Mouse (Mus musculus): ENCODE data around the gene Timeless. TPM values are rescaled to one million over a fixed set of nuclear protein-coding genes. Genes with fewer than 3 reads are reported as not detected.
A peak's percentile ranks its signal among the peaks of the same experiment; 100 is the strongest.
"Not testable (repeated sequence)": the region's sequence is repeated elsewhere in the genome, so short reads cannot be mapped to it uniquely, and the experiment has no call there.

Gene Timeless
- polyA plus RNA-seq, 1 experiment = 5.1 TPM

GRCm38 (mm10) chr10:128283604-128284579, 52.0 kb downstream of the Timeless start:
- peak in 1 of 2 experiments; percentile 76 for DNase-seq (ENCODE audit: extremely low spot score in 1 of 2, low spot score in 1 of 2)

DNA sequence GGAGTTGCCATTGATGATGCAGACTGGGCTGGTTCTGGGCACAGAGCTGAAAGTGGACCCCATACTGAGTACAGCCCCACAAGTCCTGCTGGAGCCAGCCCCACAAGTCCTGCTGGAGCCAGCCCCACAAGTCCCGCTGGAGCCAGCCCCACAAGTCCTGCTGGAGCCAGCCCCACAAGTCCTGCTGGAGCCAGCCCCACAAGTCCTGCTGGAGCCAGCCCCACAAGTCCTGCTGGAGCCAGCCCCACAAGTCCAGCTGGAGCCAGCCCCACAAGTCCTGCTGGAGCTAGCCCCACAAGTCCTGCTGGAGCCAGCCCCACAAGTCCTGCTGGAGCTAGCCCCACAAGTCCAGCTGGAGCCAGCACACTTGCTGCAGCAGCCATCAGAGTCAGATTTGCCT, 58.7 kb downstream of the Timeless start:
- not testable (repeated sequence) for DNase-seq (ENCODE audit: extremely low spot score in 1 of 2, low spot score in 1 of 2)

DNA sequence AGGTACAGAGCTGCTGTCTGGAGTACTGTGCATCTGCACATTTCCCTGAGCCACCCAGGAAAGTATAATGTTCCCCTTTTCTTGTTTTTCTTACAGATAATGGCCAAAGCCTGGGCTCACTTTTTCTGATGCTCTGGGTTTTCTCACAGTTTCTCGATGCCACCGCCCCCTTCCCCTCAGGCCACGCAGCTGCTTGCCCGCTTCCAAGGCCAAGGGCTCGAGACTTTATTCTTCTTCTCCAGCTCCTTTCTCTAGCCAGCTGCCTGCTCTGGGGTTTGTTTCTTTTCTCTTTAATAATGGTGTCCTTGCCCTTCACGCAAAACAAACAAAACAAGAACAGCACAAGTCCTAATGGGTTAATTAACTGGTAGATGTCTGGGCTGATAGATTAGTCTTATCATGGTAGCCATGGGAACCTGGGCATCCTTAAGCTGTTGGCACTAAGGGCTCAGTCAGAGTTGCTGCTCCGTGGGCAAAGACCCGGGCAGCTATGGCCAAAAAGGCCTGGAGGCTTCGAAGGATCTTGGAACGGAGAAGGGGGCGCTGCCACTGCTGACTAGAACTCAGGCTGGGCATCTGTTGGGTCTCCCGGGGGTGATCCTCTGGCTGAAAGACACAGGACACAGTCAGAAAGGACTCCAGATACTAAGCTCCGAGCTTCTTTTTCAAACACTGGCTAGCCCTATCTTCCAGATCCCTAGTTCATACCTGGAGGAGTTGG, 64.7 kb downstream of the Timeless start:
- DNase-seq (ENCODE audit: extremely low spot score in 1 of 2, low spot score in 1 of 2) = no peak

- DNase-seq (ENCODE audit: extremely low spot score in 1 of 2, low spot score in 1 of 2) = no peak
Observed at GRCm38 (mm10) chr10:128297221-128297620, 65.4 kb downstream of the Timeless start.

DNA sequence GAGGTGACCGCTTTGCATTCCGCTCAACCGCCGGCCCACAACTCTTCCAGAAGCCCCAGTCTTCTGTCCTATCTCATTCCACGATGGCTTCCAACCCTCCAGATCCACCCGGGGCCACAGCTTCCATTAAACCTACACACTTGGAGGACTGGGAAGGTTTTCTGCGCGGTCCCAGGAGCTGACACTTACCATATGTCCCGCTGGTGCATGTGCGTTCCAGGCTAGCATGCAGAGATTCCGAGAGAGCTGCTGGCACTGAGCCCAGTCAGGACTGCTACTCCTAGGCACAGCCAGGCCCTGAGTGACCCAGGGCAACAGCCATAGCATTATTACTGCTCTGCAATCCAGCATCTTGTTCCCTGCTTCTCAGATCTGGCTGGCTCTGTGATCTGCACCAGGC, 65.8 kb downstream of the Timeless start:
- no peak for DNase-seq (ENCODE audit: extremely low spot score in 1 of 2, low spot score in 1 of 2)

DNA sequence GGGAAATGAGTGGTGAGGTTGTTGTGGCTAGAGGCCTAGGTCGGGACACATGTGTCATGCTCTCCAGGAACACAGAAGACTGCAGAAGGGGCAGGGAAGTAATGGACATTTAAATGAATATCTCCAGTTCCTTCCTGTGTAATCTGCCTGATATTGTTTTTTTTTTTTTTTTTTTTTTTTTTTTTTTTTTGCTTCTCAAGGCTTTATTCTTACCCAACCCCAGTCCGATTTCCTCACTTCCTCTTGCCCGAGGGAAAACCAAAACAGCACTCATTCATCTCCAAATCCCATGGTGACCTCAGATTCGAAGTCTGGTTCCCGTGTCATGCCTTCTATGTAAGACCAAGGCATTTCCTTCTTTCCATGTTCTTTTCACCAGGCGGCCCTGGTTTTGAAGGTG, 66.4 kb downstream of the Timeless start:
- no peak for DNase-seq (ENCODE audit: extremely low spot score in 1 of 2, low spot score in 1 of 2)

- DNase-seq (ENCODE audit: extremely low spot score in 1 of 2, low spot score in 1 of 2) = no peak
Observed at GRCm38 (mm10) chr10:128298702-128299171, 66.9 kb downstream of the Timeless start, which contains the start of gene Il23a. Gene Il23a, minus strand, starts transcription at chr10:128298752.

GRCm38 (mm10) chr10:128302357-128302756, 70.5 kb downstream of the Timeless start:
- DNase-seq (ENCODE audit: extremely low spot score in 1 of 2, low spot score in 1 of 2) = no peak

Other genes with a start within 250 kb of the Timeless start
- 0.10 and 0.29 TPM in 2 replicates for gene Hsd17b6, start 224.5 kb upstream of the Timeless start, polyA plus RNA-seq (2012; rRNA removed)
- 9.5 and 9.9 TPM in 2 replicates for gene Prim1, start 216.9 kb upstream of the Timeless start, polyA plus RNA-seq (2012; rRNA removed)
- 238 and 244 TPM in 2 replicates for gene Naca, start 196.5 kb upstream of the Timeless start, polyA plus RNA-seq (2012; rRNA removed)
- gene Ptges3, start 173.1 kb upstream of the Timeless start, polyA plus RNA-seq (2012; rRNA removed) = 80.8 and 83.1 TPM in 2 replicates
- 1,563 and 1,614 TPM in 2 replicates for gene Atp5b, start 148.8 kb upstream of the Timeless start, polyA plus RNA-seq (2012; rRNA removed)
- gene Baz2a, start 140.5 kb upstream of the Timeless start, polyA plus RNA-seq (2012; rRNA removed) = 36.0 TPM in 2 replicates
- gene Rbms2, start 51.8 kb upstream of the Timeless start, polyA plus RNA-seq (2012; rRNA removed) = 19.1 and 20.1 TPM in 2 replicates
- 37.6 and 39.4 TPM in 2 replicates for gene Gls2, start 37.6 kb upstream of the Timeless start, polyA plus RNA-seq (2012; rRNA removed)
- 9.8 and 10.4 TPM in 2 replicates for gene Spryd4, start 20.3 kb upstream of the Timeless start, polyA plus RNA-seq (2012; rRNA removed)
- not detected in 2 replicates for gene Mip, start 6.2 kb upstream of the Timeless start, polyA plus RNA-seq (2012; rRNA removed)
- not detected in 2 replicates for gene Apon, start 22.0 kb downstream of the Timeless start, polyA plus RNA-seq (2012; rRNA removed)
- gene Apof, start 36.6 kb downstream of the Timeless start, polyA plus RNA-seq (2012; rRNA removed) = 0.23 and 0.58 TPM in 2 replicates
- gene Stat2, start 38.5 kb downstream of the Timeless start, polyA plus RNA-seq (2012; rRNA removed) = 29.6 and 33.3 TPM in 2 replicates
- 0.34 TPM in 2 replicates for gene Il23a, start 66.7 kb downstream of the Timeless start, polyA plus RNA-seq (2012; rRNA removed)
- 25.0 and 26.8 TPM in 2 replicates for gene Pan2, start 71.3 kb downstream of the Timeless start, polyA plus RNA-seq (2012; rRNA removed)
- gene Cnpy2, start 90.4 kb downstream of the Timeless start, polyA plus RNA-seq (2012; rRNA removed) = 64.4 and 65.1 TPM in 2 replicates
- gene Cs, start 105.7 kb downstream of the Timeless start, polyA plus RNA-seq (2012; rRNA removed) = 233 and 236 TPM in 2 replicates
- 89.1 and 94.8 TPM in 2 replicates for gene Coq10a, start 136.9 kb downstream of the Timeless start, polyA plus RNA-seq (2012; rRNA removed)
- gene Ankrd52, start 145.1 kb downstream of the Timeless start, polyA plus RNA-seq (2012; rRNA removed) = 31.9 and 32.6 TPM in 2 replicates
- 0.36 and 0.46 TPM in 2 replicates for gene Slc39a5, start 169.2 kb downstream of the Timeless start, polyA plus RNA-seq (2012; rRNA removed)
- 75.0 and 80.7 TPM in 2 replicates for gene Nabp2, start 179.4 kb downstream of the Timeless start, polyA plus RNA-seq (2012; rRNA removed)
- 75.5 and 76.2 TPM in 2 replicates for gene Rnf41, start 179.6 kb downstream of the Timeless start, polyA plus RNA-seq (2012; rRNA removed)
- 219 and 255 TPM in 2 replicates for gene Smarcc2, start 227.2 kb downstream of the Timeless start, polyA plus RNA-seq (2012; rRNA removed)

Measured in frontal cortex, adult 2 months (tissue).